Mouse (Mus musculus): ENCODE measurements around the gene Lrwd1.
"Not testable (repeated sequence)": the region's sequence is repeated elsewhere in the genome, so short reads cannot be mapped to it uniquely, and the experiment has no call there.

The Lrwd1 gene

GRCm38 (mm10) chr5:136146936-136147335, 11.1 kb upstream of the Lrwd1 start:
- DNase-seq, result no peak

- no peak for DNase-seq
Observed at GRCm38 (mm10) chr5:136144606-136145430, 8.9 kb upstream of the Lrwd1 start.

GRCm38 (mm10) chr5:136143161-136143755, 7.4 kb upstream of the Lrwd1 start:
- DNase-seq, result no peak

- DNase-seq, result no peak
Observed at GRCm38 (mm10) chr5:136142746-136143145, 6.9 kb upstream of the Lrwd1 start.

- DNase-seq, result no peak
Observed at GRCm38 (mm10) chr5:136140057-136140482, 4.2 kb upstream of the Lrwd1 start.

GRCm38 (mm10) chr5:136139393-136139792, 3.5 kb upstream of the Lrwd1 start:
- DNase-seq, result no peak

GRCm38 (mm10) chr5:136137658-136138274, 1.9 kb upstream of the Lrwd1 start:
- DNase-seq, result no peak

GRCm38 (mm10) chr5:136136292-136136990, 567 bp upstream of the Lrwd1 start:
- no peak for DNase-seq

- DNase-seq, result no peak
Observed at GRCm38 (mm10) chr5:136122165-136122564, 13.7 kb downstream of the Lrwd1 start.

- no peak for DNase-seq
Observed at GRCm38 (mm10) chr5:136116784-136117112, 19.1 kb downstream of the Lrwd1 start.

- peak; percentile 94 for DNase-seq
Observed at GRCm38 (mm10) chr5:136115891-136116783, 19.7 kb downstream of the Lrwd1 start, which contains the start of gene Polr2j. Gene Polr2j, plus strand, starts transcription at chr5:136116631.

- DNase-seq, result not testable (repeated sequence)
Observed at GRCm38 (mm10) chr5:136113546-136113945, 22.3 kb downstream of the Lrwd1 start.

GRCm38 (mm10) chr5:136109042-136109441, 26.8 kb downstream of the Lrwd1 start:
- DNase-seq, result no peak

- no peak for DNase-seq
Observed at GRCm38 (mm10) chr5:136108486-136108885, 27.4 kb downstream of the Lrwd1 start.

GRCm38 (mm10) chr5:136104511-136104910, 31.4 kb downstream of the Lrwd1 start:
- no peak for DNase-seq

GRCm38 (mm10) chr5:136102099-136102820, 33.6 kb downstream of the Lrwd1 start:
- peak; percentile 55 for DNase-seq

- DNase-seq, result peak; percentile 71
Observed at GRCm38 (mm10) chr5:136098536-136098935, 37.3 kb downstream of the Lrwd1 start.

GRCm38 (mm10) chr5:136095089-136095488, 40.8 kb downstream of the Lrwd1 start:
- DNase-seq, result no peak

GRCm38 (mm10) chr5:136094249-136095010, 41.4 kb downstream of the Lrwd1 start:
- no peak for DNase-seq

GRCm38 (mm10) chr5:136091927-136092326, 43.9 kb downstream of the Lrwd1 start:
- DNase-seq, result no peak
